Mouse (Mus musculus) C2C12 (cell line): ENCODE measurements around the gene Pgm1.

Experiments
- CTCF ChIP-seq: IDR thresholded peaks from one replicate; pipeline ENCODE4 v1.5.1; 2011; ENCODE audit not compliant: control insufficient read depth, insufficient read depth, insufficient read length
- FOSL1 ChIP-seq: IDR thresholded peaks from one replicate; pipeline ENCODE4 v1.8.0; 2011; ENCODE audit warnings: mild to moderate bottlenecking, low read length; ENCODE audit not compliant: poor library complexity, insufficient read depth, severe bottlenecking
- MYOG ChIP-seq: IDR thresholded peaks from one replicate; pipeline ENCODE4 v1.6.1; 2011; ENCODE audit not compliant: control insufficient read depth, insufficient read length; ENCODE audit errors: extremely low read depth

DNA sequence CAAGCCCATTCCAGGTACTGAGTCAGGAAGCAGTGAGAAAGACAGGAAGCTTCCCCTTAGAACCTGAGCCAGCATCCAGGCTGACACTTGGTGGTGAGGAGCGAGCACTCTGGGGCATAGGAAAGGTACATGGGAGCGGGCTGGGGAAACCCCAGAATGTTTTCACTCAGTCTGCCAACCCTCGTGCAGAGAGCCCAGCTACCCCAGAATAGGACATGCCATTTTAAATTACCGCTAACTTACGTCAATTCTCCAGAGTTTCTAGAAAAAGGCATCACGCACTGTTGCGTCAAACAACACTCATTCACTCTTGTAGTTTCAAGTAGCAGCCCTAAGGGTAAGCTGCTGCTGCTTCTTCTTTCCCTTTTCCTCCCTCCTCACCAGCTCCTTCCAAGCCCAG lies 15.8 kb downstream of the Pgm1 start:
- TF ChIP-seq CTCF: no peak
- TF ChIP-seq MYOG: no peak
- TF ChIP-seq FOSL1: no peak
